Mouse (Mus musculus) liver, embryonic 16.5 days (tissue): Measurements from ENCODE around the gene Hkdc1. TPM values are rescaled to one million over a fixed set of nuclear protein-coding genes. Genes with fewer than 3 reads are reported as not detected.
"Not testable (repeated sequence)": the region's sequence is repeated elsewhere in the genome, so short reads cannot be mapped to it uniquely, and the experiment has no call there.

Source experiments
- ATAC-seq: fragments of 200-750 bp; cut with Nextera tagmentation; 2 replicates; pipeline ENCODE4 v1.8.0; 2017; ENCODE audit warnings: low read depth, mild to moderate bottlenecking, moderate number of reproducible peaks, moderate library complexity
- H3K27ac ChIP-seq: fragments of 300-500 bp; sonication (generic); 2 replicates; pipeline ENCODE4 v1.5.1; 2014; ENCODE audit warnings: mild to moderate bottlenecking, low read length
- H3K27me3 ChIP-seq: fragments of 300-500 bp; sonication (generic); 2 replicates; pipeline ENCODE4 v1.6.1; 2014; ENCODE audit warnings: low read depth, low read length, mixed read lengths; ENCODE audit not compliant: control insufficient read depth, insufficient read depth
- H3K36me3 ChIP-seq: fragments of 300-500 bp; sonication (generic); 2 replicates; pipeline ENCODE4 v1.6.1; 2014; ENCODE audit warnings: mild to moderate bottlenecking; ENCODE audit not compliant: control insufficient read depth, insufficient read depth
- H3K4me1 ChIP-seq: fragments of 300-500 bp; sonication (generic); 2 replicates; pipeline ENCODE4 v1.6.1; 2014; ENCODE audit warnings: low read depth, low read length, mixed read lengths; ENCODE audit not compliant: control insufficient read depth
- H3K4me2 ChIP-seq: fragments of 300-500 bp; sonication (generic); 2 replicates; pipeline ENCODE4 v1.6.1; 2014; ENCODE audit warnings: low read depth, low read length, mixed read lengths
- H3K4me3 ChIP-seq: fragments of 300-500 bp; sonication (generic); 2 replicates; pipeline ENCODE4 v1.5.1; 2014; ENCODE audit warnings: low read depth, mild to moderate bottlenecking, low read length
- H3K9ac ChIP-seq: fragments of 300-500 bp; sonication (generic); 2 replicates; pipeline ENCODE4 v1.6.1; 2014; ENCODE audit warnings: low read depth, low read length
- H3K9me3 ChIP-seq: fragments of 300-500 bp; sonication (generic); replicated peaks from 2 replicates; pipeline ENCODE4 v1.6.1; 2016; ENCODE audit warnings: low read length; ENCODE audit not compliant: control insufficient read depth
- WGBS: fragments of 180-500 bp; shearing (Covaris S2); extraction: QIAGEN DNeasy Blood & Tissue Kit; methylation state at CpG from one replicate; pipeline ENCODE4 v1.1.7; 2014; ENCODE audit not compliant: insufficient replicate concordance; 5-methylcytosine and 5-hydroxymethylcytosine counted together
- polyA plus RNA-seq: library from polyadenylated mRNA; unstranded; fragments of >200 nt; fragmentation: Nextera tagmentation; extraction: Ambion mirVana; gene quantifications from 2 replicates; pipeline ENCODE4 v1.2.1, GENCODE M21; 2015

Hkdc1 gene
- polyA plus RNA-seq: 10.3 and 14.0 TPM in 2 replicates

GRCm38 (mm10) chr10:62422255-62422654, at the start of gene Hkdc1:
TSS of gene Hkdc1 (minus strand) at chr10:62422491.
- H3K4me3 ChIP-seq: peak within 1 kb of the TSS; percentile 25
- no peaks in the 10 kb centered on the region for H3K36me3 ChIP-seq
- H3K27ac ChIP-seq: peak within 1 kb of the TSS; percentile 31; the same call in 1 of the 2 replicates
- no peaks in the 10 kb centered on the region for H3K27me3 ChIP-seq
- no peaks in the 10 kb centered on the region for H3K9me3 ChIP-seq
- WGBS: 50% methylated on average over 15 of the region's 15 CpGs
- no peaks in the 10 kb centered on the region for H3K4me1 ChIP-seq
- no peak within 1 kb of the TSS; the same call in 1 of the 2 replicates for H3K9ac ChIP-seq
- peak; percentile 73 for ATAC-seq
- H3K4me2 ChIP-seq: peak within 1 kb of the TSS; percentile 26

DNA sequence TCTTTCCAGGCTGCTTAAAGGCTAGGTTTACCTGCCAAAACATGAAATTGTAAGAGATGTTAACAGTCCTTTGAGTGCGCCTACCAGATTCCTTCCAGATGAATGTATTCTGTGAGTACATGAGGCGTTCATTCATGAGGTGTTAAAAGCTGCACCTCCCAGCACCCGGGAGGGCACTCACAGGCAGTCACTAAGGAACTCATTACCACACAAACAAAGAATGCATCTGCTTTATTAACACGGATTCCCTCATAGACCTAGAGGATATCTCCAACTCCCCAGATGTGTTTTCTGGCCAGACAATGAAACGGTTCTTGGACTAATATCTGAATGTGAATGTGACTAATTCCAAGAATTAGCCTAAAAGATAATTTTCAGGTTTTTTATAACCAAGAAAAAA, 48.8 kb upstream of the Hkdc1 start:
- H3K27ac ChIP-seq: no peak overlapping the region
- no peak for ATAC-seq
- H3K27me3 ChIP-seq: no peaks in the 10 kb centered on the region
- peaks cover 5% of the 10 kb centered on the region for H3K36me3 ChIP-seq
- H3K4me2 ChIP-seq: no peak overlapping the region
- no peak overlapping the region for H3K9ac ChIP-seq
- no peaks in the 10 kb centered on the region for H3K4me1 ChIP-seq
- 63% methylated on average over 5 of the region's 5 CpGs for WGBS
- H3K9me3 ChIP-seq: no peaks in the 10 kb centered on the region
- H3K4me3 ChIP-seq: no peak overlapping the region

- Histone ChIP-seq H3K27me3 (no peaks in the 10 kb centered on the region), H3K27ac (no peak overlapping the region), H3K4me1 (no peaks in the 10 kb centered on the region), H3K4me3 (no peak overlapping the region), H3K36me3 (peaks cover 3% of the 10 kb centered on the region), H3K9me3 (no peaks in the 10 kb centered on the region), H3K4me2 (no peak overlapping the region), H3K9ac (no peak overlapping the region)
- 80% methylated on average over 4 of the region's 4 CpGs for WGBS
- no peak for ATAC-seq
Observed at GRCm38 (mm10) chr10:62469736-62470135, 47.4 kb upstream of the Hkdc1 start.

DNA sequence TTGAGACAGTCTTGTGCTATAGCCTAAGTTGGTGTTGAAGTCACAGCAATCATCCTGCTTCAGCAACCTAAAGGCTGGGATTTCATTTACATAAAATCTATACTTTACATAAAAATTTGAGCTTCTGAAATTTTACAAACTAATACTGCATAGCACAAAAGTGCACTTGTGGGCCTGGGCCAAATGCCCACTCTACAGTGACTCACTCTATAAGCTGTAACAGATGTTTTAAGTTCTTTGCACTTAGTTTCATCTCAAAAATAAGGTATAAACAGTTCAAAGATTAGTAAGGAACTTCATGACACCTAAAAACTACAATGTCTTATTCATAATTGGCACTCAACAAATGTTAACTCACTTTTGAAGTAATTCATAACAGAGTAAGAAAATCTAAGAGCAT, 39.0 kb upstream of the Hkdc1 start:
- Histone ChIP-seq H3K4me1 (no peaks in the 10 kb centered on the region), H3K9ac (no peak overlapping the region), H3K9me3 (no peaks in the 10 kb centered on the region), H3K4me2 (no peak overlapping the region), H3K36me3 (peaks cover 14% of the 10 kb centered on the region), H3K27me3 (no peaks in the 10 kb centered on the region), H3K27ac (no peak overlapping the region), H3K4me3 (no peak overlapping the region)
- no peak for ATAC-seq

DNA sequence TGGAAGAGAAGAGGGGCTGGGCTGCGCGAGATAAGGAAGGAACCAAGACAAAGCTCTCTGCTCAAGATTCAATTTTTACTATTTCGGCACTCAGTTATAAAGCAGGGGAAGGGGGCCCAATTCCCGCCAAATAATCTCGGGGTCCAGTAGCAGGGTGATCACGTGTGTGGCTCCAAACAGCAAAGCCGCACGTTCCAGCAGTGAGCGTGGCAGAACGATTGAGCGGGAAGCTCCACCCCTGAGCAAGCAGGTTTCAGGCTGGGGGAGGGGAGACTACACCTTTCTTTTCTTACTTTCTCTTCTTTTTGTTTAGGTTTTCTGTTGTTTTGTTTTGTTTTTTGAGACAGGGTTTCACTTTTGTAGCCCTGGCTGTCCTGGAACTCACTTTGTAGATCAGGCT, 29.7 kb upstream of the Hkdc1 start:
- not testable (repeated sequence) for H3K4me3 ChIP-seq, H3K27ac ChIP-seq, H3K4me2 ChIP-seq, H3K9ac ChIP-seq, H3K27me3 ChIP-seq, H3K9me3 ChIP-seq, ATAC-seq
- 56% methylated on average over 11 of the region's 11 CpGs for WGBS
- peaks cover 16% of the 10 kb centered on the region for H3K4me1 ChIP-seq
- H3K36me3 ChIP-seq: peaks cover 13% of the 10 kb centered on the region

DNA sequence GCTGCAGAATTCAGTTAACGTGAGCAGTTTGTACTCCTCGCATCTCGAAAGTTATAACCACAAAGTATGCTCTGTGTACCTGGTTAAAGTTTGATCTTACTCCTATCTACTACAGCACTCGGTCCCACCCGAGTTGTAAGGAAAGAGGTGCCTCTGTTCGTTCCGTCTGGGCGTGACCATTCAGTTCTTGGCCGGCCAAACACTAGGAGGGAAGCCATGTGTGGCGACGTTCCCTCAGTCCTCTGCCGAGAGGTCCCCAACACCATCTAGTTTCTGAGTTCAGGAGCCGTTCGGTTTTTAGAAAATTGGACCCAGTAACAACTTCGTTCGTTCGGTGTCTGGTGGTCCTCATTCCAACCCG, 28.0 kb upstream of the Hkdc1 start:
- no peaks in the 10 kb centered on the region for H3K9me3 ChIP-seq
- peak overlapping the region; percentile 86 for H3K4me3 ChIP-seq
- H3K27ac ChIP-seq: peak overlapping the region; percentile 78
- peak overlapping the region; percentile 64 for H3K4me2 ChIP-seq
- WGBS: 33% methylated on average over 18 of the region's 18 CpGs
- peak; percentile 7; the same call in 1 of the 2 replicates for ATAC-seq
- peaks cover 16% of the 10 kb centered on the region for H3K4me1 ChIP-seq
- no peaks in the 10 kb centered on the region for H3K27me3 ChIP-seq
- H3K9ac ChIP-seq: peak overlapping the region; percentile 95
- H3K36me3 ChIP-seq: peaks cover 2% of the 10 kb centered on the region

DNA sequence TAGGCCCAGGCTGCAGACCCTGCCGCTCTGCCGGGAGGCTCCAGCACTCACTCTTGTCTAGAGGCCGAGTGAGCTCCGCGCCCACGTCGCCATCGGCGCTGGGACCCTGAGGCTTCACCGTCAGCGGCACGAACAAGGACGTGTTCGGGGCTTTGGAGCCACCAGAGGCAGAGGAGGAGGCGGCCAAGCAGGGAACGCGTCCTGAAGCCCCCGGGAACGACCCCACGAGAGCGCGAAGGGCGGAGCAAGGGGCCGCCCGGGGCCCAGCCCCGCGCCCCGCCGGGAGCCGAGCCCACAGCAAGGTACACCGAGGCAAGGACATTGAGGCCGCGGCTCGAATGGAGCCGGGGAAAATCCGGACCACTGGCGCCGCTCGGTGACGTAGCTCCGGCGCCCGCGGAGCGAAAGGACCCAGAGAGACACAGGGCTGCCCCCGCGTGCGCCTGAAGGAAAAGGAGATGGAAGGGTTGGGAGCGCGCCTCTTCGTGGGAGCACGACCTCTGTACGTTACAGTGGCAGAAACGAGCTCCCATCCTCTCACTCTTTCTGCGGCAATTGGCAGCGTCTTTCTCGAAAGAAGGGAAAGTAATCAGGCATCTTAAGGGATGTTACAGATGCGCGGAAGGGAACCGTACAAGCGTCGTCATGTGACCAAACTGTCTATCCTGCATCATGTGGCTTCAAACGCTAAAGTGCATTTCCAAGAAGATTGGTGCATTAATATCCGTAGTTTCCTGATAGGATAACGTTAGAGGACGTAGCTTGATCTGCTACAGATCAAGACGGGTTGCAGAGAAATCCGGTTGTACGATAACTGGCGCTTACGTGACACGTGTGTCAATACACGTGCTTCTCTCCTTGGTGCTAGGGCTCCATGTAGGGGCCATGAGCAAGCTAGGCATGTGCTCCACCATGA, 27.3 kb upstream of the Hkdc1 start, which contains the start of the genes 4930507D05Rik and Supv3l1:
Gene 4930507D05Rik, plus strand, starts transcription at position 126 of the 916 bp plus-strand sequence.
Gene Supv3l1, minus strand, starts transcription at position 375 of the 916 bp plus-strand sequence.
- peaks cover 16% of the 10 kb centered on the region for H3K4me1 ChIP-seq
- peak; percentile 89 for ATAC-seq
- WGBS: under 1% methylated on average over 73 of the region's 73 CpGs
- H3K27me3 ChIP-seq: no peaks in the 10 kb centered on the region
- no peaks in the 10 kb centered on the region for H3K9me3 ChIP-seq
- H3K4me2 ChIP-seq: peak within 1 kb of the TSS; percentile 64
- peak within 1 kb of the TSS; percentile 95 for H3K9ac ChIP-seq
- H3K36me3 ChIP-seq: peaks cover 3% of the 10 kb centered on the region; the same call in 1 of the 2 replicates
- H3K27ac ChIP-seq: peak within 1 kb of the TSS; percentile 78
- peak within 1 kb of the TSS; percentile 86 for H3K4me3 ChIP-seq

DNA sequence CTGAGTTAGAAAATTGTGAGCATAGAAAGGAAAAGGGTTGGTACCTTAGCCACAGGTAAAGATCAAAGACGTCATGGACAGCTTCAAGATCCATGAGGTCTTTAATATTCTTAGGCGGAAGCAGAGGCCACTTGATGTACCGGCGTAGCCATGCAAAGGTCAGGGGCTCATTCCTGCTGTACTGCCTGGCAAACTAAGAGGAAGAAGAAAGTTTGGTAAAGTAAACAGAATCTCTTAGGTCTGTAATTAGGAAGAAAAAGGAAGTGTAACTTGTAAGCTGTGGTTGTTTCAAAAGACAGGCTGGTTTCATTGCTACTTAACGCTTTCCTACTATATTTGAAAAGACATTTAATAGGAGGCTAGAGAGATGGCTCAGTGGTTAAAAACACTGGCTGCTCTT, 8.1 kb upstream of the Hkdc1 start:
- Histone ChIP-seq H3K27me3 (no peaks in the 10 kb centered on the region), H3K27ac (no peak overlapping the region), H3K4me3 (no peak overlapping the region), H3K4me2 (no peak overlapping the region), H3K9ac (no peak overlapping the region), H3K36me3 (peaks cover 35% of the 10 kb centered on the region), H3K4me1 (no peaks in the 10 kb centered on the region), H3K9me3 (no peaks in the 10 kb centered on the region)
- no peak for ATAC-seq
- 74% methylated on average over 5 of the region's 5 CpGs for WGBS
